Mouse (Mus musculus) hindbrain, postnatal 0 days (tissue): ENCODE measurements around the gene Syne3. TPM values are rescaled to one million over a fixed set of nuclear protein-coding genes. Genes with fewer than 3 reads are reported as not detected.

ENCODE experiments used
- ATAC-seq: fragments of 200-750 bp; cut with Nextera tagmentation; 2 replicates; pipeline ENCODE4 v1.8.0; 2017; ENCODE audit warnings: mild to moderate bottlenecking, moderate TSS enrichment, moderate library complexity
- DNase-seq: peaks from one replicate; pipeline ENCODE4 v3.0.0-alpha.2; 2015; ENCODE audit warnings: low spot score
- H3K27ac ChIP-seq: fragments of 300-500 bp; sonication (generic); 2 replicates; pipeline ENCODE4 v1.5.1; 2014; ENCODE audit warnings: mild to moderate bottlenecking
- H3K27me3 ChIP-seq: fragments of 300-500 bp; sonication (generic); 2 replicates; pipeline ENCODE4 v1.6.1; 2014; ENCODE audit warnings: low read length, mixed read lengths; ENCODE audit not compliant: insufficient read depth
- H3K36me3 ChIP-seq: fragments of 300-500 bp; sonication (generic); 2 replicates; pipeline ENCODE4 v1.6.1; 2014; ENCODE audit warnings: low read length, mixed read lengths; ENCODE audit not compliant: insufficient read depth
- H3K4me1 ChIP-seq: fragments of 300-500 bp; sonication (generic); 2 replicates; pipeline ENCODE4 v1.6.1; 2014; ENCODE audit warnings: antibody characterized with exemption, low read length, mixed read lengths; ENCODE audit not compliant: insufficient read depth
- H3K4me2 ChIP-seq: fragments of 300-500 bp; sonication (generic); 2 replicates; pipeline ENCODE4 v1.6.1; 2014; ENCODE audit warnings: low read depth, mild to moderate bottlenecking, low read length, moderate library complexity, mixed read lengths
- H3K4me3 ChIP-seq: fragments of 300-500 bp; sonication (generic); 2 replicates; pipeline ENCODE4 v1.5.1; 2014; ENCODE audit warnings: low read length
- H3K9ac ChIP-seq: fragments of 300-500 bp; sonication (generic); replicated peaks from 2 replicates; pipeline ENCODE4 v1.6.1; 2014; ENCODE audit warnings: mild to moderate bottlenecking, low read length, moderate library complexity, mixed read lengths
- H3K9me3 ChIP-seq: fragments of 300-500 bp; sonication (generic); 2 replicates; pipeline ENCODE4 v1.6.1; 2016; ENCODE audit warnings: low read length, mixed read lengths
- CTCF ChIP-seq: IDR thresholded peaks from 2 replicates; pipeline ENCODE4 v1.5.1; 2016; ENCODE audit warnings: antibody characterized with exemption, control low read depth, low read depth
- WGBS: fragments of 180-500 bp; shearing (Covaris S2); extraction: QIAGEN DNeasy Blood & Tissue Kit; methylation state at CpG from one replicate; pipeline ENCODE4 v1.1.7; 2014; 5-methylcytosine and 5-hydroxymethylcytosine counted together
- polyA plus RNA-seq: library from polyadenylated mRNA; unstranded; fragments of >200 nt; fragmentation: Nextera tagmentation; extraction: Ambion mirVana; gene quantifications from 2 replicates; pipeline ENCODE4 v1.2.1, GENCODE M21; 2015
- total RNA-seq: library from RNA; depleted of rRNA; stranded (reverse); fragments of >200 nt; gene quantifications from 2 replicates; pipeline ENCODE4 v1.2.3, GENCODE M21; 2014

Gene Syne3
- total and polyA plus RNA-seq, 2 experiments from 2014 or later = 0.98 to 1.4 TPM

DNA sequence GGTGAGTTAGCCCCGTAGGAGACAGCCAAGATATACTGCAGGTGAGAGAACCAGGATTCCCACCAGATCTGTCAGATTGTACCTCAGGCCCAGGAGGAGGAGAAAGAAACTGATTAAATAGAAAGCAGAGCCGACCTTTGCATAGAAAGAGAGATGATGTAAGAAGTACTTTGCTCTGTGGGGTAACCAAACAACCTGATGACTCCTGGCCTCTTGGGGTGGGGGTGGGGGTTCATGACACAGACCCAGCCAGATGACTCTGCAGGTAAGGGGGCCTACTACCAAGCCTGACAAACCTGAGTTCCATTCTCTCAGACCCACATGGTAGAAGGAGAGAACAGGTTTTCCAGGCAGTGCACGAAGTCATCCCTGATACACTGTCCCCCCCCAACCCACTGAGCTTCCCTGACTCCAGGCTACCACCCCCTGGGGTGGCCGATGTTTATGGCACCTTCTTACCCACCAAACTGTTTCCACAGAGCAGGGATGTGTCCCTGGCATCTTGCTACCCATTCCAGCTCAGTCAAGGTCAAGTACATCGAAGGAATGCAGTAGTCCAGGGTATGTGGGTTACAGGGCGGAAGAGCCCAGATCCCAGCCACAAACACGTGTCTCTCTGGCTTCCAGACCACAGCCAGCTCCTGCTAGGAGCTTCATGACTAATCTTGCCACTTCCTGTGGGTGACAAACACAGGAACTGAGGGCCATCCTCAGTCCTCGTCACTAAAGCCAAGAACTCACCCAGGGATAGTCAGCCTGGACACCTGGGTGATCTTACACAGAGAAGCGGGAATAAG is 8.9 kb downstream of the Syne3 start:
- Histone ChIP-seq H3K4me3 (no peak overlapping the region), H3K4me1 (no peaks in the 10 kb centered on the region), H3K27me3 (no peaks in the 10 kb centered on the region), H3K9ac (no peak overlapping the region), H3K9me3 (no peaks in the 10 kb centered on the region), H3K36me3 (no peaks in the 10 kb centered on the region), H3K27ac (no peak overlapping the region), H3K4me2 (no peak overlapping the region)
- TF ChIP-seq CTCF = no peak
- DNase-seq (no peak), ATAC-seq (no peak)
- WGBS = 86% methylated on average over 9 of the region's 9 CpGs

DNA sequence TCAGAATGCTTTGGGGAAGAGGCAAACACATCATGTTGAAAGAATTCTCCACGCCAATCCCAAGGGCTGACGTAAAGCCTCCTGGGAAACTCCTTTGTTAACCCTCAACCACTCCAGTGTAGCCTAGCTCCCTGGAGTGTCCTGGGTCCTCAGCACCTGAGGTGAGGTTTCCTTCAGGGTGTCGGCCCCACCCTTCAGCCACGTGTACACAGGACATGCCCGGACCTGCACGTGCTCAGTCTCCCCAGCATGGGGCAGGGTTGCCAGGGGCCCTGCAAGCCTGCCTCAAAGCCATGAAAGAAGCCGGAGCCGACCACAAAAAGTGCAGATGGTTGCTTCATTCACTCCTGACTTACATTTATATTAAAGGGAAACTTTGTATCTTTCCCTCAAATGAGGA is 10.4 kb downstream of the Syne3 start:
- Histone ChIP-seq H3K9ac (no peak overlapping the region), H3K4me1 (no peaks in the 10 kb centered on the region), H3K27ac (no peak overlapping the region), H3K36me3 (no peaks in the 10 kb centered on the region), H3K9me3 (no peaks in the 10 kb centered on the region), H3K4me3 (no peak overlapping the region), H3K27me3 (no peaks in the 10 kb centered on the region), H3K4me2 (no peak overlapping the region)
- no peak for TF ChIP-seq CTCF
- ATAC-seq (no peak), DNase-seq (no peak)
- WGBS = 43% methylated on average over 8 of the region's 8 CpGs

- WGBS = 69% methylated on average over 6 of the region's 6 CpGs
- Histone ChIP-seq H3K9ac (no peak overlapping the region), H3K36me3 (no peaks in the 10 kb centered on the region), H3K27me3 (no peaks in the 10 kb centered on the region), H3K27ac (no peak overlapping the region), H3K9me3 (no peaks in the 10 kb centered on the region), H3K4me3 (no peak overlapping the region), H3K4me2 (no peak overlapping the region), H3K4me1 (no peaks in the 10 kb centered on the region)
- DNase-seq = no peak
- no peak for ATAC-seq
- no peak for TF ChIP-seq CTCF
Observed at GRCm38 (mm10) chr12:104998541-104998940, 11.1 kb downstream of the Syne3 start.

DNA sequence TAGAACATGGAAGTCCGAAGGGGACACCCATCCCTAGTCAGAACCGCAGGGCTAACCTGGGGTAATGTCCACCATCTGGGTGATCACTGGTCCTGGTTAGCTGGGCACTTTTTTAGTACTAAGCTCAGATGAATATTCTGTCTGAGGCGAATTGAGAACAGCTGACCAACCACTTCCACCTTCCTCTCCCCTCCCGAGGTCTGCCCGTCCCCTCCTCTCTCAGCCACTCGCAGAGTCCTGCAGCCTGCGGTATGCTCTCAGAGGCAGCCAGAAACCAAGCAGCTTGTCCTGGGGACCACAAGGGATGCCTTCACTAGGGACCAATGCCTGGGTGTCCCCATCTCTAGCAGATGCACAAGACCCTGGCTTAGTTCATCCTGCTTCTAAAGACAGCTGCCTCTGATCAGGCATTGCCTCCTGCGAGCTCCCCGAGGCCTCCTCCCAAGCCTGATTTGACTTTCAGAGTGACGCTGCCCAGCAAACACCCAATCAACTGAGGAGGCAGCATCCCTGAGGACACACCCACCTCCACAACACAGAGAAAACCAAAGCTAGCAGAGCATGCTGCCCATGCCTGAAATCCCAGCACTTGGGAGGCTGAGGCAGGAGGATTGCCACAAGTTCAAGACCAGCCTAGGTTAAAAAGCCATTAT is 11.8 kb downstream of the Syne3 start:
- no peaks in the 10 kb centered on the region for H3K4me1 ChIP-seq
- no peak overlapping the region for H3K4me3 ChIP-seq
- no peaks in the 10 kb centered on the region for H3K9me3 ChIP-seq
- no peak overlapping the region for H3K4me2 ChIP-seq
- no peaks in the 10 kb centered on the region for H3K27me3 ChIP-seq
- H3K36me3 ChIP-seq = no peaks in the 10 kb centered on the region
- ATAC-seq (no peak), DNase-seq (no peak)
- no peak overlapping the region for H3K9ac ChIP-seq
- no peak overlapping the region for H3K27ac ChIP-seq
- no peak for TF ChIP-seq CTCF
- 86% methylated on average over 10 of the region's 10 CpGs for WGBS

DNA sequence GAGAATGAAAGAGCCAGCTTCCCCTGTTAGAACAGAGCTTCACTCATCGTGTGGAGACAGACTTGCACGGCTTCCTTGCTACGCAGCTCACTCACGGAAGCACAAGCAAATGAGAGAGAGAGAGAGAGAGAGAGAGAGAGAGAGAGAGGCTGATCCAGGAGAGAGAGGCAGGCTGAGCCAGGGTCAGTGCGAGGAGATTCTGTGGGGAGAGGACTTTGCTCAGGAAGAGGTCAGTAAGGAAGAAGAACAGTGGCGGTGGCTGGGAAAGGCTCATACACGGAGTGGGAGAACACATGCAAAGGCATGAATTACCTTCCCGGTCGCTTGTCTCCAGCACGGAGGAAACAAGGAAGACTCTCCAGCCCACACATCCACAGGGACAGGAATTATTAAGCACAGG is 12.4 kb downstream of the Syne3 start:
- no peak for DNase-seq

GRCm38 (mm10) chr12:104996012-104996728 is 13.4 kb downstream of the Syne3 start:
- WGBS = 86% methylated on average over 9 of the region's 9 CpGs
- Histone ChIP-seq H3K4me3 (no peak overlapping the region), H3K36me3 (no peaks in the 10 kb centered on the region), H3K9ac (no peak overlapping the region), H3K27me3 (no peaks in the 10 kb centered on the region), H3K27ac (no peak overlapping the region), H3K4me2 (no peak overlapping the region), H3K4me1 (no peaks in the 10 kb centered on the region), H3K9me3 (no peaks in the 10 kb centered on the region)
- ATAC-seq (no peak), DNase-seq (no peak)
- no peak for TF ChIP-seq CTCF

More for the DNA sequence above, 12.4 kb downstream of the Syne3 start:
- no peak for TF ChIP-seq CTCF
- no peak for ATAC-seq
- Histone ChIP-seq H3K27me3 (no peaks in the 10 kb centered on the region), H3K4me1 (no peaks in the 10 kb centered on the region), H3K36me3 (no peaks in the 10 kb centered on the region), H3K9ac (no peak overlapping the region), H3K4me3 (no peak overlapping the region), H3K9me3 (no peaks in the 10 kb centered on the region), H3K4me2 (no peak overlapping the region), H3K27ac (no peak overlapping the region)
- 80% methylated on average over 10 of the region's 10 CpGs for WGBS
